ENCODE assay signal across 9 mouse cellular contexts in genomic region chr1:52730258-52730657, GRCm38 (mm10).
"Had no signal": no experiment of that assay in that cellular context is flagged by ENCODE, and none has a peak within 500 bp of the region (broad histone marks: within the 10 kb centered on the region; RNA-seq: fewer than 3 reads in every experiment).

No protein-coding gene starts in this region.

- H3K27me3 ChIP-seq: midbrain, embryonic 15.5 days; neural tube, embryonic 12.5 days had no signal

- H3K9me3 ChIP-seq: kidney, embryonic 15.5 days; limb, embryonic 12.5 days; midbrain, embryonic 15.5 days; neural tube, embryonic 12.5 days had no signal

- DNase-seq: kidney, postnatal 14 days; lung, adult 18-20 months; thymus, adult 18-20 months; thymus, postnatal 14 days had no signal

- H3K27ac ChIP-seq: kidney, embryonic 15.5 days; limb, embryonic 12.5 days; liver, embryonic 14.5 days; midbrain, embryonic 15.5 days; neural tube, embryonic 12.5 days had no signal

- H3K4me3 ChIP-seq: kidney, embryonic 15.5 days; limb, embryonic 12.5 days; midbrain, embryonic 15.5 days; neural tube, embryonic 12.5 days had no signal

- H3K36me3 ChIP-seq: kidney, embryonic 15.5 days; limb, embryonic 12.5 days; midbrain, embryonic 15.5 days; neural tube, embryonic 12.5 days had no signal

- H3K4me2 ChIP-seq: kidney, embryonic 15.5 days; limb, embryonic 12.5 days; midbrain, embryonic 15.5 days; neural tube, embryonic 12.5 days had no signal

- ATAC-seq: midbrain, embryonic 15.5 days had no signal

- H3K9ac ChIP-seq: kidney, embryonic 15.5 days; limb, embryonic 12.5 days; liver, embryonic 14.5 days; midbrain, embryonic 15.5 days; neural tube, embryonic 12.5 days had no signal

- H3K4me1 ChIP-seq: limb, embryonic 12.5 days; neural tube, embryonic 12.5 days had no signal
